Mouse (Mus musculus) embryonic fibroblast, embryonic 13.5 days (primary cell): Measurements from ENCODE around the gene Pklr.

Experiments
- CTCF ChIP-seq: IDR thresholded peaks from 2 replicates; pipeline ENCODE4 v1.5.1; 2011; ENCODE audit warnings: mild to moderate bottlenecking, control low read depth, low read length, moderate library complexity, borderline replicate concordance; ENCODE audit not compliant: insufficient read depth
- POLR2A ChIP-seq: IDR thresholded peaks from 2 replicates; pipeline ENCODE4 v1.6.1; 2011; ENCODE audit warnings: low read depth, mild to moderate bottlenecking, control low read depth, low read length, moderate library complexity

GRCm38 (mm10) chr3:89163123-89163522 is 27.2 kb downstream of the Pklr start:
- TF ChIP-seq CTCF (no peak), POLR2A (no peak)
